Mouse (Mus musculus) mesoderm, embryonic 11.5 days (tissue): ENCODE data around the gene Cit.

ENCODE experiments used
- DNase-seq: peaks from one replicate; pipeline ENCODE4 v3.0.0-alpha.2; 2012; ENCODE audit warnings: low read depth, low spot score

Gene Cit

GRCm38 (mm10) chr5:116009091-116009851 is 164.2 kb downstream of the Cit start:
- no peak for DNase-seq

DNA sequence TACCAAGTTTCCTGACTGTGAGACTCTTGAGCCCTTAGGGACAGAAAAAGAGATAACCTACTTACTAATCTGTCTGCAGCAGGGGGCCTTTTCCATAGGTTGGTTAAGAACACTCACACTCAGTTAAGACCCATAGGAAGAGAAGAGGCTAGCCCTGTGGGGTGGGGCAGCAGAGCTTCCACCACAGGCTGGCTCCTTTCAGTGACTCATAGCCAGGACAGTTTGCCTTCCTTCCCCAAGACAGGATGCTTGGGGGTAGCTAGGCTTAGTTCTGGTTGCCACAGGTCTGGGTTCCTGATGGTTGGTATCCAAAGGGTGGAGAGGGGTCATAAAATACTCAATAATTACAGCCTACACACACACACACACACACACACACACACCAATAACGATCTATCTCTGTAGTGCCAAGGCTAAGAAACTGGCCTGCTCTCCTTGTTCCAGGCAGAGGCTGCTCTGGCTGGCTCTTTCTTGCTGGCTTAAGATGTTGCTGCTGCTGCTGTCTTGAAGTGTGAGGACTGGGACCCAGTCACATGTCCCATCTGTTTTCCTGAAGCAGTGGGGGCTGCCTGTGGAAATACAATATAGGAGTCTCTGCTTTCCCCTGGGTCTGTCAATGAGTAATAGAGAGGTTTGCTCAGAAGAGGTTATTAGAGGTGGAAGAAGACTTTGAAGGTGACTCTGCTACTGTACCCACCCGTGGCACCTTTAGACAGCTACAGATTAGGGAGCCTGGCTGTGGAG is 165.0 kb downstream of the Cit start:
- DNase-seq = no peak

GRCm38 (mm10) chr5:116011700-116012099 is 166.6 kb downstream of the Cit start:
- DNase-seq = no peak

- DNase-seq = no peak
These were observed 167.4 kb downstream of the Cit start for GRCm38 (mm10) chr5:116012503-116012902.

GRCm38 (mm10) chr5:116013821-116014220 is 168.7 kb downstream of the Cit start:
- no peak for DNase-seq

GRCm38 (mm10) chr5:116014237-116014636 is 169.2 kb downstream of the Cit start:
- DNase-seq = no peak

GRCm38 (mm10) chr5:116016542-116016941 is 171.5 kb downstream of the Cit start:
- DNase-seq = no peak

GRCm38 (mm10) chr5:116017391-116017790 is 172.3 kb downstream of the Cit start:
- no peak for DNase-seq

DNA sequence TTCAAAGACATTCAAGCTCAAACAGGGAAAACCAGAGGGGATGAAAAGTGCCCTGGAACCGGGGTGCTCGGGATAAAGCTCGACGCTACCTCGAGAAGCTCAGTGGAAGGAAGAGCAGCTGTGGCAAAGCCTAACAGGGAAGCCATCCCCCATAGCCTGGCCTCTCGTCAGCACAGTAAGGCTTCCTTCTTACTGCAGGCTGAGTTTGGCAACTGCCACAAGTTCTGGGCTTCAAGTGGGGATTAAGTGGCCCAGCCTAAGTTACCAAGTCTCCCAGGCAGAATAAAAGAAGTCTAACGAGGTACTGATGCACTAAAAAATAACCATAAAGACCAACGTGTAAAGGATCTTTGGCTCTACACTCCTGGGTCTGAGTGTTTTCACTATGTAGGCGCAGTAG is 173.1 kb downstream of the Cit start:
- no peak for DNase-seq

- DNase-seq = no peak
These were observed 173.7 kb downstream of the Cit start for GRCm38 (mm10) chr5:116018784-116019183.

DNA sequence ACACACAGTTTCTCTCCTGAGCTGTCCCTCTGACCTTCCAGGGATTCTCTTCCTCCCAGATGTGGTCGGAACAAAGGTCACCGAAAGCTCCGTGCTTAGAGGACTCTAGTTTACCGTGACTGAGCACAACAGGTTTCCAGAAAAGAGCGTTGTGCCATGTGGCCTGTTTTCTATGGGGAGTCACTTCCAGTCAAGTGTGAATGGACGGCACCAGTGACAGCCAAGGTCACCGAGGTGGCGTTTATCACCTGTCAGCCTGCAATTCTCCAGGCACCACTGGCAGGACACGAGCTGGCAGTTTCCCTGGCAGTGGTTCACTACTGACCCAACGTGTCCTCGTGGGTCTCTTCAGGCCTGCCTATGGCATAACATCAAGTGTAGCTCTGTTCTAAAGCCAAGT is 174.3 kb downstream of the Cit start:
- no peak for DNase-seq

DNA sequence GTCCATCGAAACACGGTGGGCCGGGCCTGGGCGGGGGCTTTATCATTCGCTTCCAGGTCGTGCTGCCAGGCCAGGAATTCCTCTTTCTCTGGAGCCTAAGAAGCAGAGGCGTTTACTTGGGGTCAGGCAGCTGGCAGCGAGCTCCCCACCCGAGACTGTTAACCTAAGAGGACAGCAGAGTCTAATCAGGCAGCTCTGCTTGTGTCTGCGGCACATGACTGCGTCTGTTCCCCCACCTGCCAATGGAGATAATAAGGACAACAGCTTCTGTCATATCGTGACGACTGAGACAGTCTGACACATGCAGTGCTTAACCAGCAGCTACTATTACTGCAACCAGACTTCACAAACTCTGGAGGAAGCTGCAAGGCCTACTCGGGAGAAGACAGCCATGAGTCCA is 176.5 kb downstream of the Cit start:
- DNase-seq = no peak

DNA sequence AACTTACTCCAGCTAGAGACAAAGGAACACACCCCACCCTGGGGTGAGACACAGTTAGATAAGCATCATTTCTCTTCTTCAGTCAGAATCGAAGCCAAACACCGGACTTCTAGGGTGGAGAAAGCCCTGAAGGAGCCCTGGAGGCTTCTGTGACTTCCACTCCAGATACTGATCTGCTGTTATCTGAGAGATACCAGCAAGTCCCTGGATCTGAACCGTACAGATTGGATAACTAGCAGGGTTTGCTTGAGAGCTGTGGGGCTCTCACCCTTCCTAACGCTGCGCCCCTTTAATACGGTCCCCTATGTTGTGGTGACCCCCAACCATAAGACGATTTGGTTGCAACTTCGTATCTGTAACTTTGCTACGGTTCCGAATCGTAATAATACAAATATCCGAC is 177.1 kb downstream of the Cit start:
- no peak for DNase-seq

DNA sequence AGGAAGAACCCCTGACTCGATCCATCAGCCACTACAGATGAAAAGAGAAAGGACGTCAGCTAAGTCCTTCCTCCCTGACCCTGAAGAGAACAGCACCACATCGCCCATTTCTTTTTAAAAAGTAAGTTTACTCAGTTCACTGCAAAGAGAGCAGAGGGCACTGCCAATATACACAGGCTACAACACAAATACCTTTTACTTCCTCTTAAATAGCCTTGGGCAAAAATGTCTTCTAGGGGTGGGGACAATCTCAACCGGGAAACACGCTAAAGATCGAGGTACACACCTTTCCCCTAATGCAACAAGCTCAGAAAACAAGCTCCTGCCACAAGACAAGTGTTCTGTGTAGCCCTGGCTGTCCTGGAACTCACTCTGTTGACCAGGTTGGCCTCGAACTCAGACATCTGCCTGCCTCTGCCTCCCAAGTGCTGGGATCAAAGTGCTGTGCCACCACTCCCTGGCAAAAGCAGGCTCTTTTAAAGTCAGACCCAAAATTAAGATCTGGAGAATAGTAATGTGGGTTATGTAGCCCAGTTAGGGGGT is 177.7 kb downstream of the Cit start:
- DNase-seq = no peak

- no peak for DNase-seq
These were observed 178.2 kb downstream of the Cit start for GRCm38 (mm10) chr5:116023251-116023661.

GRCm38 (mm10) chr5:116023821-116024284 is 178.8 kb downstream of the Cit start:
- DNase-seq = no peak

- DNase-seq = peak; percentile 97
These were observed 179.3 kb downstream of the Cit start, which contains the start of gene Prkab1 for GRCm38 (mm10) chr5:116024327-116024739. TSS of gene Prkab1 (minus strand) at chr5:116024508.

- DNase-seq = no peak
These were observed 181.0 kb downstream of the Cit start for GRCm38 (mm10) chr5:116026107-116026506.

DNA sequence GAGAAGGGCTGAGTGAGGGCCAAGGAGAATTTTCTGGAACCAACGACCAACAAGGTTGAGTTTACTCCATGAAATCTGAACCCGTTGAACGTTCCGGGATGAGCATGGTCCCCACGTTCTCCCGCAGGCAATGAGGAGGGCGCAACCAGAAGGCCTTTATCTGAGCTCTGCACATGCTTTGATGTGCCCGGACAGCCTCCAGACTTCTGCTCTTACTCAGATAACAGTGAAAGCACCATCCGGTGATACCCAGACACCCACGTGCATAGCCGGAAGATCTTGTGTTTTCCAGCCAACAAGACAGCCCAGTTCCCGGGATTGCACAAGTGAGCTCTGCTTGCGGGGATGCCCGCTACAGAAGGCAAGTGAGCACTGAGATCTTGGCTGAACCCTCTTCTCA is 181.5 kb downstream of the Cit start:
- no peak for DNase-seq

- no peak for DNase-seq
These were observed 184.0 kb downstream of the Cit start for GRCm38 (mm10) chr5:116029071-116029470.

GRCm38 (mm10) chr5:116030566-116031189 is 185.6 kb downstream of the Cit start:
- DNase-seq = no peak

DNA sequence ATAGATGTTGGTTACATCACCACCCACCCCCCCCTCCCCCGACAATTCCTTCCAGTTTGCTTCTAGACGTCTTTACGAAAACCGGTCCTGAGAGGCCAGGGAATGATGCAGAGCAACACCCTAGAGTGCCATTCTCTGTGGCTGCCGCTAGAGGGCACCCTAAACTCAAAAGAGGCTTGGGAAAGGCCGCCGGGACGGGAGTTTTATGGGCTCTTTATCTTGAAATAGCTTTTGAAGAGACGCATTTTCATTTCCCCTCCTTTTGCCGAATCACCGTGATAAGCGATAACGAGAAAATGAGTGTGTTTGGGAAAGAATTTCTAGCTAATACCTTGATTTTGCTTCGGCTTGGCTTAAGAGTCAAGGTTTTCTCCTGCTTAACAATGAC is 186.1 kb downstream of the Cit start:
- DNase-seq = peak; percentile 81
